ENCODE assay signal across 13 mouse cellular contexts in genomic region chr10:76653345-76654336, GRCm38 (mm10). TPM values are rescaled to one million over a fixed set of nuclear protein-coding genes. Genes with fewer than 3 reads are reported as not detected.
A peak's percentile ranks its signal among the peaks of the same experiment; 100 is the strongest.
DNase-seq lines count a peak whose midpoint lies in the region; ATAC-seq lines count a peak whose summit lies in the region.
"Had no signal": no experiment of that assay in that cellular context is flagged by ENCODE, and none has a peak within 500 bp of the region (broad histone marks: within the 10 kb centered on the region; RNA-seq: fewer than 3 reads in every experiment).

No protein-coding gene starts in this region.

- no peak for DNase-seq in limb, embryonic 10.5 days (ENCODE audit: low spot score)
- peak; percentile 80 for DNase-seq in NIH3T3 (ENCODE audit: low read depth)
- peak; percentile 52 for DNase-seq in embryonic facial prominence, embryonic 10.5 days (ENCODE audit: low spot score)
- no peak for DNase-seq in adrenal gland, adult 2 months
- DNase-seq in heart, adult 9 months (ENCODE audit: low spot score in 2 of 2), result no peak
- DNase-seq: adrenal gland, postnatal 25 days; gastrocnemius, adult 2 months; liver, embryonic 13.5 days had no signal

- no peaks in the 10 kb centered on the region for H3K27me3 ChIP-seq in limb, embryonic 12.5 days
- H3K27me3 ChIP-seq in limb, embryonic 10.5 days (ENCODE audit: low read depth, poor library complexity, severe bottlenecking), result no peaks in the 10 kb centered on the region
- H3K27me3 ChIP-seq in embryonic facial prominence, embryonic 10.5 days (replicated peaks; ENCODE audit: low read depth, poor library complexity, severe bottlenecking), result no peaks in the 10 kb centered on the region
- no peaks in the 10 kb centered on the region for H3K27me3 ChIP-seq in limb, embryonic 13.5 days
- H3K27me3 ChIP-seq: forebrain, embryonic 12.5 days; heart, embryonic 12.5 days; liver, embryonic 13.5 days had no signal

- H3K9ac ChIP-seq in limb, embryonic 12.5 days (replicated peaks), result no peak overlapping the region
- H3K9ac ChIP-seq in limb, embryonic 13.5 days, result no peak overlapping the region
- H3K9ac ChIP-seq: forebrain, embryonic 12.5 days; heart, embryonic 12.5 days; liver, embryonic 13.5 days had no signal

- WGBS in limb, embryonic 12.5 days, result 65% methylated on average over 11 of the region's 11 CpGs
- WGBS in limb, embryonic 10.5 days, result 81% methylated on average over 11 of the region's 11 CpGs
- 73% methylated on average over 11 of the region's 11 CpGs for WGBS in embryonic facial prominence, embryonic 10.5 days
- 54% methylated on average over 11 of the region's 11 CpGs for WGBS in limb, embryonic 13.5 days

- peaks cover 18% of the 10 kb centered on the region for H3K4me1 ChIP-seq in limb, embryonic 12.5 days (replicated peaks)
- H3K4me1 ChIP-seq in limb, embryonic 10.5 days, result peaks cover 22% of the 10 kb centered on the region
- peaks cover 26% of the 10 kb centered on the region for H3K4me1 ChIP-seq in embryonic facial prominence, embryonic 10.5 days
- H3K4me1 ChIP-seq in limb, embryonic 13.5 days, result peaks cover 31% of the 10 kb centered on the region
- H3K4me1 ChIP-seq: forebrain, embryonic 12.5 days; heart, embryonic 12.5 days; hindbrain, embryonic 10.5 days; liver, embryonic 13.5 days had no signal

- H3K9me3 ChIP-seq in limb, embryonic 12.5 days, result no peaks in the 10 kb centered on the region
- H3K9me3 ChIP-seq in limb, embryonic 10.5 days (replicated peaks), result no peaks in the 10 kb centered on the region
- H3K9me3 ChIP-seq in embryonic facial prominence, embryonic 10.5 days, result 0 out of 2 replicates have a peak, but pooled peaks cover 4% of the 10 kb centered on the region
- H3K9me3 ChIP-seq in limb, embryonic 13.5 days, result no peaks in the 10 kb centered on the region
- H3K9me3 ChIP-seq: forebrain, embryonic 12.5 days; hindbrain, embryonic 10.5 days; liver, embryonic 13.5 days had no signal

- peak overlapping the region; percentile 66; the same call in 1 of the 2 replicates for H3K27ac ChIP-seq in limb, embryonic 12.5 days
- no peak overlapping the region for H3K27ac ChIP-seq in limb, embryonic 10.5 days
- peak overlapping the region; percentile 58 for H3K27ac ChIP-seq in embryonic facial prominence, embryonic 10.5 days (replicated peaks)
- peak overlapping the region; percentile 67; the same call in 1 of the 2 replicates for H3K27ac ChIP-seq in limb, embryonic 13.5 days
- H3K27ac ChIP-seq: forebrain, embryonic 12.5 days; gastrocnemius, adult 2 months; hindbrain, embryonic 10.5 days; liver, embryonic 13.5 days had no signal

- no peaks in the 10 kb centered on the region for H3K36me3 ChIP-seq in limb, embryonic 12.5 days
- no peaks in the 10 kb centered on the region for H3K36me3 ChIP-seq in limb, embryonic 10.5 days
- no peaks in the 10 kb centered on the region for H3K36me3 ChIP-seq in embryonic facial prominence, embryonic 10.5 days (replicated peaks)
- no peaks in the 10 kb centered on the region for H3K36me3 ChIP-seq in limb, embryonic 13.5 days
- H3K36me3 ChIP-seq: forebrain, embryonic 12.5 days; heart, embryonic 12.5 days; hindbrain, embryonic 10.5 days; liver, embryonic 13.5 days had no signal

- no peak overlapping the region for H3K4me3 ChIP-seq in limb, embryonic 12.5 days (replicated peaks)
- H3K4me3 ChIP-seq in limb, embryonic 10.5 days, result no peak overlapping the region
- no peak overlapping the region for H3K4me3 ChIP-seq in embryonic facial prominence, embryonic 10.5 days
- H3K4me3 ChIP-seq in limb, embryonic 13.5 days, result no peak overlapping the region
- H3K4me3 ChIP-seq: forebrain, embryonic 12.5 days; gastrocnemius, adult 2 months; heart, embryonic 12.5 days; hindbrain, embryonic 10.5 days; liver, embryonic 13.5 days had no signal

- peak; percentile 80; the same call in 1 of the 2 replicates for ATAC-seq in limb, embryonic 12.5 days (ENCODE audit: insufficient number of reproducible peaks, insufficient read depth, low FRiP score, low TSS enrichment, low read depth)
- peak; percentile 65; the same call in 1 of the 2 replicates for ATAC-seq in limb, embryonic 13.5 days (ENCODE audit: low FRiP score, low read depth)

- no peak overlapping the region for H3K4me2 ChIP-seq in limb, embryonic 12.5 days
- no peak overlapping the region; the same call in 1 of the 2 replicates for H3K4me2 ChIP-seq in limb, embryonic 13.5 days (replicated peaks)
- H3K4me2 ChIP-seq: forebrain, embryonic 12.5 days; heart, embryonic 12.5 days; liver, embryonic 13.5 days had no signal

RNA-seq across cellular contexts. Expression of gene Col6a2, which starts 30.2 kb away (rescaled TPM):
- 47.6 and 54.7 TPM in 2 replicates for polyA plus RNA-seq in limb, embryonic 12.5 days (2016; fragmentation: Nextera tagmentation; extraction: Ambion mirVana)
- polyA plus RNA-seq in limb, embryonic 10.5 days (2016; fragmentation: Nextera tagmentation; extraction: Ambion mirVana), result 5.5 and 9.5 TPM in 2 replicates
- polyA plus RNA-seq in embryonic facial prominence, embryonic 10.5 days (2016; fragmentation: Nextera tagmentation; extraction: Ambion mirVana), result 6.5 and 11.8 TPM in 2 replicates
- 126 and 128 TPM in 2 replicates for polyA plus RNA-seq in limb, embryonic 13.5 days (2015; fragmentation: Nextera tagmentation; extraction: Ambion mirVana)
- 10 to 100 TPM; 27.6 to 44.6 TPM for total RNA-seq in adrenal gland, adult 2 months (2021)
- polyA plus RNA-seq in adrenal gland, adult 2 months (2012; rRNA removed), result 46.9 and 47.6 TPM in 2 replicates

Comparison
In these comparisons a context has a peak if more than half of its experiments do, and no peak if none do; other contexts are left out.
1. DNase-seq: peak in NIH3T3 (single experiment) and embryonic facial prominence, embryonic 10.5 days (single experiment); none in limb, embryonic 10.5 days (single experiment), adrenal gland, adult 2 months (single experiment) and heart, adult 9 months (0 of 2).